Mouse (Mus musculus) CH12.LX (cell line): ENCODE data around the gene Rpl21.

Experiments used
- BHLHE40 ChIP-seq: IDR thresholded peaks from 2 replicates; pipeline ENCODE4 v1.6.1; 2011; ENCODE audit warnings: mild to moderate bottlenecking, low read depth, low read length, improper control_type of control experiment
- CTCF ChIP-seq, 2 experiments: IDR thresholded peaks in 1 of 2; conservative IDR thresholded peaks in 1 of 2; 2 replicates each; pipeline ENCODE4 v1.5.1; 2011 to 2012; ENCODE audit warnings: low read depth in 2 of 2, low read length in 2 of 2, improper control_type of control experiment in 1 of 2, inconsistent platforms in 1 of 2, mild to moderate bottlenecking in 1 of 2, moderate library complexity in 1 of 2
- E2F4 ChIP-seq: IDR thresholded peaks from 2 replicates; pipeline ENCODE4 v1.6.1; 2011; ENCODE audit warnings: low read depth, low read length, improper control_type of control experiment; ENCODE audit not compliant: insufficient replicate concordance
- ELF1 ChIP-seq: IDR thresholded peaks from 2 replicates; pipeline ENCODE4 v1.6.1; 2014; ENCODE audit warnings: low read depth, mild to moderate bottlenecking, inconsistent platforms, low read length, improper control_type of control experiment
- EP300 ChIP-seq: IDR thresholded peaks from 2 replicates; pipeline ENCODE4 v1.6.1; 2011; ENCODE audit warnings: low read length, improper control_type of control experiment
- ETS1 ChIP-seq: conservative IDR thresholded peaks from 2 replicates; pipeline ENCODE4 v1.6.1; 2012; ENCODE audit warnings: low read depth, mild to moderate bottlenecking, inconsistent platforms, low read length, improper control_type of control experiment, moderate library complexity
- HCFC1 ChIP-seq: IDR thresholded peaks from 2 replicates; pipeline ENCODE4 v1.6.1; 2012; ENCODE audit warnings: low read depth, mild to moderate bottlenecking, inconsistent platforms, low read length, improper control_type of control experiment
- MAX ChIP-seq: IDR thresholded peaks from 2 replicates; pipeline ENCODE4 v1.6.1; 2011; ENCODE audit warnings: low read length, improper control_type of control experiment
- MXI1 ChIP-seq: IDR thresholded peaks from 2 replicates; pipeline ENCODE4 v1.6.1; 2011; ENCODE audit warnings: mild to moderate bottlenecking, low read depth, low read length, improper control_type of control experiment
- POLR2A ChIP-seq: IDR thresholded peaks from 2 replicates; pipeline ENCODE4 v1.6.1; 2011; ENCODE audit warnings: low read depth, mild to moderate bottlenecking, improper control_type of control experiment, low read length
- SIN3A ChIP-seq: IDR thresholded peaks from 2 replicates; pipeline ENCODE4 v1.6.1; 2012; ENCODE audit warnings: low read length, improper control_type of control experiment, inconsistent platforms
- ZKSCAN1 ChIP-seq: IDR thresholded peaks from 2 replicates; pipeline ENCODE4 v1.6.1; 2012; ENCODE audit warnings: low read depth, inconsistent platforms, low read length, improper control_type of control experiment, borderline replicate concordance

GRCm38 (mm10) chr5:146876024-146876423 is 43.3 kb downstream of the Rpl21 start:
- TF ChIP-seq E2F4 = no peak
- no peak for TF ChIP-seq BHLHE40
- no peak for TF ChIP-seq MXI1
- no peak for TF ChIP-seq POLR2A
- TF ChIP-seq CTCF (conservative IDR thresholded peaks at IDR 0.05 in 1 of 2, IDR thresholded peaks at IDR 0.05 in 1 of 2; ENCODE audit: low read depth in 2 of 2, low read length in 2 of 2) = no peak
- TF ChIP-seq SIN3A = no peak
- no peak for TF ChIP-seq ELF1
- TF ChIP-seq MAX = no peak
- TF ChIP-seq HCFC1 = no peak
- TF ChIP-seq ETS1 = no peak
- TF ChIP-seq ZKSCAN1 = no peak
- no peak for TF ChIP-seq EP300
